Mouse (Mus musculus) bone marrow macrophage, adult 2 months (primary cell): Measurements from ENCODE around the gene Ranbp3l. TPM values are rescaled to one million over a fixed set of nuclear protein-coding genes. Genes with fewer than 3 reads are reported as not detected.

Source experiments
- H3K27ac ChIP-seq: 2 replicates; pipeline ENCODE4 v1.5.1; 2012; ENCODE audit warnings: low read depth, low read length; ENCODE audit not compliant: insufficient read depth
- H3K4me1 ChIP-seq: 2 replicates; pipeline ENCODE4 v1.6.1; 2012; ENCODE audit warnings: low read length; ENCODE audit not compliant: control insufficient read depth, insufficient read depth
- H3K4me3 ChIP-seq: 2 replicates; pipeline ENCODE4 v1.5.1; 2012; ENCODE audit warnings: mild to moderate bottlenecking, low read length, moderate library complexity; ENCODE audit not compliant: insufficient read depth
- CTCF ChIP-seq: IDR thresholded peaks from 2 replicates; pipeline ENCODE4 v1.5.1; 2012; ENCODE audit warnings: low read depth, mild to moderate bottlenecking, low read length, moderate library complexity
- POLR2A ChIP-seq: IDR thresholded peaks from 2 replicates; pipeline ENCODE4 v1.6.1; 2012; ENCODE audit warnings: mild to moderate bottlenecking, low read depth, low read length, borderline replicate concordance
- polyA plus RNA-seq: library from polyadenylated mRNA; stranded (reverse); fragments of >200 nt; gene quantifications from 2 replicates; pipeline ENCODE4 v1.2.4, GENCODE M21; 2012; ENCODE audit not compliant: missing spikeins, insufficient read depth, insufficient read length

Ranbp3l gene
- polyA plus RNA-seq, 1 experiment, result not detected

DNA sequence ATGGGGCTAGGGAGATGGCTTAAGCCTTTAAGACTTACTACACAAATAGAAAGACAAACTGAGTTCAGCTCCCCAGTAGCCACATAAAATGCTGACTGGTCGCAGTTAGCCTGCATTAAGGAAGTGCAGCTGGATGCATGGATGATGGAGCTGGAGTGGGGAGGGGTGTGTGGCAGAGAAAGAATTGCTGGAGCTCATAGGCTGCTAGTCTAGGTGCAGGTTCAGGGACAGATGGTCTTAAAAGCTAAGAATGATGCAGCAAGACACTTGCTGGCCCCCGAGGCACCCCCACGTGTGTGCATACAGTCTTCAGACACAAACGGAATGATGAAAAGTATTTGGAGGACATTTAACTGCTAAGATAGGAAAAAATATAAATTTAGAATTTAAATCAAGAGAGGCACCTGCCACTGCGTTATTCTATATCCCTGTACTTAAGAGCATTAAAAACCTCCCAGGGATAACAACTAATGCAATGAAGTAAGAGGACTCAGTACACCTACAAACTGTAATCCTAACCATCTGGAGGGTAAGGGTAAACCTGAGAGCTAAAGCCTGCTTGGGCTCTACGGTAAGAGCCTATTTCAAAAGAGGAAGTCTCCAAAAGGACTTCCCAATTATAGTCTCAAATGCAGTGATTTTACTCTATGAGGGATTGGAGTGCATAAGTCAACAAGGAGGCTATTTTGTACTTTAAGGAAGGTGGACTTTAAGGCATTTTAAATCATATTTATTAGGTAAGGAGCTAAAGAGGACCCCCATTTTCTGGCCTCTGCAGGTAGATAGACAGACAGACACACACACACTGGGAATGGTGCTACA is 143.0 kb downstream of the Ranbp3l start:
- Histone ChIP-seq H3K27ac (no peak overlapping the region; the same call in 1 of the 2 replicates), H3K4me1 (peaks cover 9% of the 10 kb centered on the region), H3K4me3 (no peak overlapping the region)
- TF ChIP-seq POLR2A (no peak), CTCF (no peak)

GRCm38 (mm10) chr15:9111648-9112047 is 143.9 kb downstream of the Ranbp3l start:
- TF ChIP-seq POLR2A (no peak), CTCF (no peak)
- peaks cover 9% of the 10 kb centered on the region for H3K4me1 ChIP-seq
- H3K27ac ChIP-seq, result no peak overlapping the region
- H3K4me3 ChIP-seq, result no peak overlapping the region

- Histone ChIP-seq H3K4me1 (peaks cover 13% of the 10 kb centered on the region), H3K4me3 (no peak overlapping the region), H3K27ac (no peak overlapping the region)
- no peak for TF ChIP-seq POLR2A
- no peak for TF ChIP-seq CTCF
Observed at GRCm38 (mm10) chr15:9113556-9113955, 145.8 kb downstream of the Ranbp3l start.

DNA sequence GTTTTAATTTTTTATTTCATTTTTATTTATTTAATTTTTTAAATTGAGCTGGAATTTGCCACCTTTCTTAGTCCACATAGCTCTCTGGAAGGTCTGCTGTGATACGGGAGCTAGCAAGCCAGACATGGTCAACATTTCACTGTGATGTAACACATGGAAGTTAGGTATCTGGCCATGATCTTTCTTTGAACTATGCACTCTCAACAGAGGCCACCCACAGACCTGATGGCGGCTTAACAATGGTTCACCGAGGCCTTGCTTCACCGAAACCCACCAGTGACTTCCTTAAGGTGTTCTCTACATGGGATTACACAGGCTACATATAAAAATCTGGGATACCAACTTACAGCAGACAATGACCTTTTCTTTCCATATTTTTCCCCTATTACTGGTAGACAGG is 146.4 kb downstream of the Ranbp3l start:
- TF ChIP-seq POLR2A (no peak), CTCF (no peak)
- no peak overlapping the region for H3K27ac ChIP-seq
- no peak overlapping the region for H3K4me3 ChIP-seq
- peaks cover 18% of the 10 kb centered on the region for H3K4me1 ChIP-seq

DNA sequence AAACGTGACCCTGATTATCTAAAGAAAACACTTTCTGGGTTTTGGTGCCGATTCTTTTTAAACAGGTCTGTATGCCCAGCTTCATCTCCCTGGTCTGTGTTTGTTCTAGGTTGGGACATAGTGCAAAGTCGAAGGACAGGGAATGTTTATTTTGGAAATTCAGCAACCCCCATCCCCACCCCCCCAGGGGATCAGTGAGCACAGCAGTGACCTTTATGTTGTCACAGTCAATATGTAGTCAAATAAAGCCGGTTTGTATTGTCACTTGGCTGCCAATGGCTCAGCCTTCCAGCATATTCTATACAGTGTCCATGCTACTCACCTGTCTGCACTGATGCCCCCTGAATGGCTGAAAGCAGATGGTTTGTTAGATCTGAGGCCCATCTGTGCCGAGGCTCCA is 146.8 kb downstream of the Ranbp3l start:
- Histone ChIP-seq H3K27ac (no peak overlapping the region), H3K4me3 (no peak overlapping the region), H3K4me1 (peaks cover 19% of the 10 kb centered on the region)
- no peak for TF ChIP-seq CTCF
- no peak for TF ChIP-seq POLR2A

Other genes starting within 250 kb of the Ranbp3l start
- 19.4 and 22.9 TPM in 2 replicates for gene Nadk2, start 103.3 kb downstream of the Ranbp3l start, polyA plus RNA-seq
- gene Lmbrd2, start 172.6 kb downstream of the Ranbp3l start, polyA plus RNA-seq, result 20.5 and 20.6 TPM in 2 replicates
- 14.2 and 14.4 TPM in 2 replicates for gene Skp2, start 187.5 kb downstream of the Ranbp3l start, polyA plus RNA-seq